Mouse (Mus musculus) hindbrain, embryonic 12.5 days (tissue): ENCODE results near the gene Spock3. TPM values are rescaled to one million over a fixed set of nuclear protein-coding genes. Genes with fewer than 3 reads are reported as not detected.

Source experiments
- ATAC-seq: fragments of 200-750 bp; cut with Nextera tagmentation; 2 replicates; pipeline ENCODE4 v1.8.0; 2017; ENCODE audit warnings: moderate TSS enrichment; ENCODE audit not compliant: low FRiP score
- H3K27ac ChIP-seq: fragments of 300-500 bp; sonication (generic); 2 replicates; pipeline ENCODE4 v1.5.1; 2016; ENCODE audit warnings: mild to moderate bottlenecking
- H3K27me3 ChIP-seq: fragments of 300-500 bp; sonication (generic); 2 replicates; pipeline ENCODE4 v1.6.1; 2016; ENCODE audit warnings: mild to moderate bottlenecking
- H3K36me3 ChIP-seq: fragments of 300-500 bp; sonication (generic); 2 replicates; pipeline ENCODE4 v1.6.1; 2016; ENCODE audit warnings: mild to moderate bottlenecking
- H3K4me1 ChIP-seq: fragments of 300-500 bp; sonication (generic); 2 replicates; pipeline ENCODE4 v1.6.1; 2016
- H3K4me2 ChIP-seq: fragments of 300-500 bp; sonication (generic); replicated peaks from 2 replicates; pipeline ENCODE4 v1.6.1; 2016; ENCODE audit warnings: mild to moderate bottlenecking
- H3K4me3 ChIP-seq: fragments of 300-500 bp; sonication (generic); 2 replicates; pipeline ENCODE4 v1.5.1; 2016; ENCODE audit warnings: mild to moderate bottlenecking
- H3K9ac ChIP-seq: fragments of 300-500 bp; sonication (generic); 2 replicates; pipeline ENCODE4 v1.6.1; 2016; ENCODE audit warnings: mild to moderate bottlenecking, moderate library complexity
- H3K9me3 ChIP-seq: fragments of 300-500 bp; sonication (generic); replicated peaks from 2 replicates; pipeline ENCODE4 v1.6.1; 2016; ENCODE audit warnings: mild to moderate bottlenecking
- WGBS: fragments of 180-500 bp; shearing (Covaris S2); methylation state at CpG from one replicate; pipeline ENCODE4 v1.1.7; 2016; 5-methylcytosine and 5-hydroxymethylcytosine counted together
- polyA plus RNA-seq: library from polyadenylated mRNA; unstranded; fragments of >200 nt; fragmentation: Nextera tagmentation; extraction: Ambion mirVana; gene quantifications from 2 replicates; pipeline ENCODE4 v1.2.1, GENCODE M21; 2016

The Spock3 gene
- polyA plus RNA-seq, 1 experiment from 2014 or later, result 31.6 TPM

DNA sequence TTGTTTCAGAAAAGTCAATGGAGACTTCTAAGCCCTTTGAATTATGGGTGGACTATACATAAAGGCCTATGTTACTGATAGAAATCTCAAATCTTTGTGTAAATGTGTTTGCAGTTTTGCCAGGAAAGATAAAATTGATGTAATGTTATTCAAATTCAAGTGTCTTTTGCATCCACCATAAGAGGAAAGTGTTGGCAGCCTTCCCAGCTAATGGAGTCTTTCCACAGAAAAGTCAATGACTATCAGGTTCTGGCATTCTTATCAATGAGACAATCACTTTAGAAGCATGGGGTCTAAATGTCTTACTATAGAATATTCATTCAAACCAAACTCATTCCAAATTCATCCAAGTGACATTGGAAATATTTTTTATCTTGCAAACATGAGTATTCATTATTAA, 214.5 kb downstream of the Spock3 start:
- Histone ChIP-seq H3K4me1 (no peaks in the 10 kb centered on the region), H3K36me3 (no peaks in the 10 kb centered on the region), H3K4me2 (no peak overlapping the region), H3K9me3 (no peaks in the 10 kb centered on the region), H3K27ac (no peak overlapping the region), H3K27me3 (no peaks in the 10 kb centered on the region), H3K9ac (no peak overlapping the region), H3K4me3 (no peak overlapping the region)
- no peak for ATAC-seq

DNA sequence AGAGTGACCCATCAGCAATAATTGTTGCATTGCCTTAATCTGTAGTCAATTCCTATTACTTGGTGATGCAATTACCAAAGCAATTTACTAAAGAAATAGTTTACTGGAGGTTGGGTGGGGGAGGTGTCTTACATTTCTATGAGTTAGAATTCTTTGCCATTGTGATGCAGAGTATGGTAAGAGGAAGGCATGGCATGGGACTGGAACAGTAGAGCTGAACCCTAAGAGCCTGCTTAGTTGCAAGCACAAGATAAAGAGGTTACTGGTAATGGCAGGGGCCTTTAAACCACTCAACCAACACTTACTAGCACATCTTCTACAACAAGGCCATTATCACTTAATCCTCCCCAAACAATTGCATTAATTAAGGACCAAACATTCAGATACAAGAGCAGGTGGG, 219.1 kb downstream of the Spock3 start:
- no peak for ATAC-seq
- H3K4me3 ChIP-seq, result no peak overlapping the region

GRCm38 (mm10) chr8:63181272-63181671, 230.5 kb downstream of the Spock3 start:
- no peaks in the 10 kb centered on the region for H3K4me1 ChIP-seq
- no peak overlapping the region for H3K27ac ChIP-seq
- no peak for ATAC-seq
- no peak overlapping the region for H3K4me2 ChIP-seq
- no peaks in the 10 kb centered on the region for H3K36me3 ChIP-seq
- 84% methylated on average over 1 of the region's 1 CpGs for WGBS
- H3K9me3 ChIP-seq, result no peaks in the 10 kb centered on the region
- no peak overlapping the region for H3K9ac ChIP-seq
- no peak overlapping the region for H3K4me3 ChIP-seq
- no peaks in the 10 kb centered on the region for H3K27me3 ChIP-seq

More for the DNA sequence above, 219.1 kb downstream of the Spock3 start:
- Histone ChIP-seq H3K36me3 (no peaks in the 10 kb centered on the region), H3K4me2 (no peak overlapping the region), H3K27ac (no peak overlapping the region), H3K9ac (no peak overlapping the region), H3K4me1 (no peaks in the 10 kb centered on the region), H3K27me3 (no peaks in the 10 kb centered on the region), H3K9me3 (no peaks in the 10 kb centered on the region)

DNA sequence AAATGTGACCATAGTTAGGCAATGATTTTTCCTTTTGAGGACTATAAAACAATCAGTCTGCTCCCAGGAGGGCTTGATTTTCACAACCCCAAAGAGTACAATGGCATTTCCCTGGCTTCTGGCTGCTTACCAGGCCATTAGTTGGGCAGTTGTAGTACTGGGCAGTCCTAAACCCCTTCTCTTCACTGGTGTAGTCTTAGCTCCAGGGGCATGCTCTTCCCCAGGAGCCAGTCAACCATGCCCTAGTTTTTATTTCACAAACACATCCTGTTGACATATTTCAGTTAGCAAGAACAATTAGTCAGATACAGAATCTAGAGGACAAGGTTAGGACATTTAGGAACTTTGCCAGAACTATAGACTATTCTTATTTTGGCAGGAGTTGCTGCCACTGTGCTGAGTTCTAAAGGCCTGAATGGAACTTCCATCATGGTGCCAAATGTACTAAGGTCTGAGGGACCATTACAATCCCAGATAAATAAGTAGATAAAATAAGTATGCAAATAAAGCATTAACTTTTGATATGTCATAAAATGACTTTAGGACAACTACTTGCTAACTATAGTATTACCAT, 308.1 kb downstream of the Spock3 start:
- no peak overlapping the region for H3K4me2 ChIP-seq
- no peaks in the 10 kb centered on the region for H3K36me3 ChIP-seq
- no peak overlapping the region for H3K27ac ChIP-seq
- ATAC-seq, result no peak
- H3K4me3 ChIP-seq, result no peak overlapping the region
- H3K9me3 ChIP-seq, result no peaks in the 10 kb centered on the region
- no peaks in the 10 kb centered on the region for H3K27me3 ChIP-seq
- H3K9ac ChIP-seq, result no peak overlapping the region
- H3K4me1 ChIP-seq, result no peaks in the 10 kb centered on the region

GRCm38 (mm10) chr8:63262516-63262915, 311.7 kb downstream of the Spock3 start:
- Histone ChIP-seq H3K4me1 (no peaks in the 10 kb centered on the region), H3K27ac (no peak overlapping the region), H3K4me2 (no peak overlapping the region), H3K4me3 (no peak overlapping the region), H3K9me3 (no peaks in the 10 kb centered on the region), H3K36me3 (no peaks in the 10 kb centered on the region), H3K27me3 (no peaks in the 10 kb centered on the region), H3K9ac (no peak overlapping the region)
- ATAC-seq, result no peak
- WGBS, result 78% methylated on average over 4 of the region's 4 CpGs

- Histone ChIP-seq H3K9ac (no peak overlapping the region), H3K4me2 (no peak overlapping the region), H3K36me3 (no peaks in the 10 kb centered on the region), H3K4me3 (no peak overlapping the region), H3K4me1 (no peaks in the 10 kb centered on the region), H3K27ac (no peak overlapping the region), H3K9me3 (no peaks in the 10 kb centered on the region), H3K27me3 (no peaks in the 10 kb centered on the region)
- ATAC-seq, result no peak
- WGBS, result 93% methylated on average over 1 of the region's 1 CpGs
Measured at GRCm38 (mm10) chr8:63335366-63335765, 384.6 kb downstream of the Spock3 start.

DNA sequence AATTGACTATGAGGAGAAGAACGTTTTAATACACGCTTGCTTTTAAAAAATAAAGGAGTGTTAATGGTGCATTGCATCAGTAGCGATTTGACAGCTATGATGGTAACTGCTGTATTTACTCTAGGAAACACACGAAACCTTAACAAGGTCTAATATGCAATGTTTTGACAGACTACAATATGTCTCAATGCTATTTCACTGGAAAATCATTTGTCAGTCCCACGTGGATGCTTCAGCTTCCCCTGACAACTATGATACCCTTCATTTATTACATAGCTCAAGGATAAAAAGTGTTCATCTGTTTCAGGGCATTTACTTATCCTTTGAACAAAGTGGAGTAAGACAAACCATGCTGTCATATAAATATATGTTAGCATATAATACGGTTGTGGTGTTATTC, 417.8 kb downstream of the Spock3 start:
- H3K4me3 ChIP-seq, result no peak overlapping the region
- H3K9ac ChIP-seq, result no peak overlapping the region
- WGBS, result 85% methylated on average over 6 of the region's 6 CpGs
- no peak overlapping the region for H3K27ac ChIP-seq
- H3K4me2 ChIP-seq, result no peak overlapping the region
- no peaks in the 10 kb centered on the region for H3K36me3 ChIP-seq
- H3K9me3 ChIP-seq, result no peaks in the 10 kb centered on the region
- no peak for ATAC-seq
- no peaks in the 10 kb centered on the region for H3K27me3 ChIP-seq
- no peaks in the 10 kb centered on the region for H3K4me1 ChIP-seq

DNA sequence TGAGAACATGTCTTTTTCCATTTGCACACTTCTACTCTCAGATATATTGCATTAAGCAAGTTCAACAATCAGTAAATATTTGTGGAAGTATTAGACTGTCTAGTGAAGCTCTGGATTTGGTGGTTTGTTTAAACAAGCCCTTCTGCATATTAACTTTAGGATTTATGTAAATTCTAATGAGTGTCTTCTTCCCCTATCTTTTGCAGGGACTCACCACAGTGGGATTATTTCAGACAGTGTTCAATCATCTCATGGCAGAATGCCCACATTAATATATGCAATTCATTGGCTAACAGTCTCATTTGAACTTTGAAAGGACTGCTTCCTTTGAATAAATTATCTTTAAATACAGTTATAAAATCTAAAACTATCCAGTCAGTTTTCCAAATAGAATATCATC, 446.9 kb downstream of the Spock3 start:
- no peaks in the 10 kb centered on the region for H3K9me3 ChIP-seq
- no peaks in the 10 kb centered on the region for H3K27me3 ChIP-seq
- H3K4me3 ChIP-seq, result no peak overlapping the region
- no peak for ATAC-seq
- H3K4me2 ChIP-seq, result no peak overlapping the region
- H3K4me1 ChIP-seq, result no peaks in the 10 kb centered on the region
- no peak overlapping the region for H3K27ac ChIP-seq
- H3K9ac ChIP-seq, result no peak overlapping the region
- no peaks in the 10 kb centered on the region for H3K36me3 ChIP-seq
